Mouse (Mus musculus): ENCODE measurements around the gene Pkp1. TPM values are rescaled to one million over a fixed set of nuclear protein-coding genes. Genes with fewer than 3 reads are reported as not detected.
A peak's percentile ranks its signal among the peaks of the same experiment; 100 is the strongest.

The Pkp1 gene
- 0.11 TPM in 1 of 2 replicates, not detected in the other for polyA plus RNA-seq (2014; fragmentation: Nextera tagmentation; extraction: Ambion mirVana)

GRCm38 (mm10) chr1:135918644-135919407, at the start of gene Pkp1:
TSS of gene Pkp1 (minus strand) at chr1:135919207.
- H3K36me3 ChIP-seq (ENCODE audit: control insufficient read depth, insufficient read depth, low read length): no peaks in the 10 kb centered on the region
- under 1% methylated on average over 62 of the region's 67 CpGs for WGBS
- peak within 1 kb of the TSS; percentile 5; the same call in 1 of the 2 replicates for H3K4me3 ChIP-seq (ENCODE audit: low read depth, low read length)
- H3K9ac ChIP-seq (ENCODE audit: low read length): no peak within 1 kb of the TSS
- DNase-seq (ENCODE audit: low spot score): no peak
- no peaks in the 10 kb centered on the region for H3K4me1 ChIP-seq (replicated peaks; ENCODE audit: control insufficient read depth, insufficient read depth, low read length)
- peak within 1 kb of the TSS; percentile 24; the same call in 1 of the 2 replicates for H3K4me2 ChIP-seq (ENCODE audit: low read depth, low read length, severe bottlenecking)
- no peak for ATAC-seq (replicated peaks; ENCODE audit: low FRiP score)
- H3K27ac ChIP-seq (ENCODE audit: low read depth, low read length): no peak within 1 kb of the TSS
- H3K9me3 ChIP-seq (ENCODE audit: control insufficient read depth, low read length): no peaks in the 10 kb centered on the region
- H3K27me3 ChIP-seq (ENCODE audit: control insufficient read depth, insufficient read depth, low read length): peaks cover 56% of the 10 kb centered on the region

GRCm38 (mm10) chr1:135967739-135968138, 48.7 kb upstream of the Pkp1 start:
- no peaks in the 10 kb centered on the region for H3K36me3 ChIP-seq (ENCODE audit: control insufficient read depth, insufficient read depth, low read length)
- no peak overlapping the region for H3K4me2 ChIP-seq (ENCODE audit: low read depth, low read length, severe bottlenecking)
- 79% methylated on average over 4 of the region's 4 CpGs for WGBS
- no peaks in the 10 kb centered on the region for H3K4me1 ChIP-seq (replicated peaks; ENCODE audit: control insufficient read depth, insufficient read depth, low read length)
- H3K9ac ChIP-seq (ENCODE audit: low read length): no peak overlapping the region
- DNase-seq (ENCODE audit: low spot score) (no peak), ATAC-seq (replicated peaks; ENCODE audit: low FRiP score) (no peak)
- no peak overlapping the region for H3K4me3 ChIP-seq (ENCODE audit: low read depth, low read length)
- no peak overlapping the region for H3K27ac ChIP-seq (ENCODE audit: low read depth, low read length)
- H3K27me3 ChIP-seq (ENCODE audit: control insufficient read depth, insufficient read depth, low read length): no peaks in the 10 kb centered on the region
- H3K9me3 ChIP-seq (ENCODE audit: control insufficient read depth, low read length): no peaks in the 10 kb centered on the region

- no peak overlapping the region for H3K9ac ChIP-seq (ENCODE audit: low read length)
- H3K27ac ChIP-seq (ENCODE audit: low read depth, low read length): no peak overlapping the region
- no peaks in the 10 kb centered on the region for H3K4me1 ChIP-seq (replicated peaks; ENCODE audit: control insufficient read depth, insufficient read depth, low read length)
- H3K36me3 ChIP-seq (ENCODE audit: control insufficient read depth, insufficient read depth, low read length): no peaks in the 10 kb centered on the region
- ATAC-seq (replicated peaks; ENCODE audit: low FRiP score) (no peak), DNase-seq (ENCODE audit: low spot score) (no peak)
- no peak overlapping the region for H3K4me3 ChIP-seq (ENCODE audit: low read depth, low read length)
- H3K4me2 ChIP-seq (ENCODE audit: low read depth, low read length, severe bottlenecking): no peak overlapping the region
- WGBS: 74% methylated on average over 11 of the region's 11 CpGs
- H3K9me3 ChIP-seq (ENCODE audit: control insufficient read depth, low read length): no peaks in the 10 kb centered on the region
- H3K27me3 ChIP-seq (ENCODE audit: control insufficient read depth, insufficient read depth, low read length): no peaks in the 10 kb centered on the region
Observed at GRCm38 (mm10) chr1:135964561-135964960, 45.6 kb upstream of the Pkp1 start.

- 75% methylated on average over 5 of the region's 5 CpGs for WGBS
- Histone ChIP-seq H3K27ac (ENCODE audit: low read depth, low read length) (no peak overlapping the region), H3K4me1 (replicated peaks; ENCODE audit: control insufficient read depth, insufficient read depth, low read length) (no peaks in the 10 kb centered on the region), H3K4me3 (ENCODE audit: low read depth, low read length) (no peak overlapping the region), H3K9ac (ENCODE audit: low read length) (no peak overlapping the region), H3K27me3 (ENCODE audit: control insufficient read depth, insufficient read depth, low read length) (no peaks in the 10 kb centered on the region), H3K9me3 (ENCODE audit: control insufficient read depth, low read length) (no peaks in the 10 kb centered on the region), H3K36me3 (ENCODE audit: control insufficient read depth, insufficient read depth, low read length) (no peaks in the 10 kb centered on the region), H3K4me2 (ENCODE audit: low read depth, low read length, severe bottlenecking) (no peak overlapping the region)
- ATAC-seq (replicated peaks; ENCODE audit: low FRiP score) (no peak), DNase-seq (ENCODE audit: low spot score) (no peak)
Observed at GRCm38 (mm10) chr1:135963177-135963576, 44.2 kb upstream of the Pkp1 start.

GRCm38 (mm10) chr1:135958483-135958882, 39.5 kb upstream of the Pkp1 start:
- Histone ChIP-seq H3K4me1 (replicated peaks; ENCODE audit: control insufficient read depth, insufficient read depth, low read length) (no peaks in the 10 kb centered on the region), H3K9me3 (ENCODE audit: control insufficient read depth, low read length) (no peaks in the 10 kb centered on the region), H3K9ac (ENCODE audit: low read length) (no peak overlapping the region), H3K4me2 (ENCODE audit: low read depth, low read length, severe bottlenecking) (no peak overlapping the region), H3K36me3 (ENCODE audit: control insufficient read depth, insufficient read depth, low read length) (no peaks in the 10 kb centered on the region), H3K4me3 (ENCODE audit: low read depth, low read length) (no peak overlapping the region), H3K27ac (ENCODE audit: low read depth, low read length) (no peak overlapping the region), H3K27me3 (ENCODE audit: control insufficient read depth, insufficient read depth, low read length) (no peaks in the 10 kb centered on the region)
- DNase-seq (ENCODE audit: low spot score) (no peak), ATAC-seq (replicated peaks; ENCODE audit: low FRiP score) (0 out of 2 replicates have a peak, but pooled peaks have one; percentile 33)
- 60% methylated on average over 4 of the region's 4 CpGs for WGBS

GRCm38 (mm10) chr1:135948871-135949270, 29.9 kb upstream of the Pkp1 start:
- Histone ChIP-seq H3K4me1 (replicated peaks; ENCODE audit: control insufficient read depth, insufficient read depth, low read length) (no peaks in the 10 kb centered on the region), H3K27ac (ENCODE audit: low read depth, low read length) (no peak overlapping the region), H3K36me3 (ENCODE audit: control insufficient read depth, insufficient read depth, low read length) (no peaks in the 10 kb centered on the region), H3K9ac (ENCODE audit: low read length) (no peak overlapping the region), H3K27me3 (ENCODE audit: control insufficient read depth, insufficient read depth, low read length) (no peaks in the 10 kb centered on the region), H3K4me3 (ENCODE audit: low read depth, low read length) (no peak overlapping the region), H3K4me2 (ENCODE audit: low read depth, low read length, severe bottlenecking) (no peak overlapping the region), H3K9me3 (ENCODE audit: control insufficient read depth, low read length) (no peaks in the 10 kb centered on the region)
- DNase-seq (ENCODE audit: low spot score) (no peak), ATAC-seq (replicated peaks; ENCODE audit: low FRiP score) (no peak)
- 59% methylated on average over 2 of the region's 2 CpGs for WGBS

GRCm38 (mm10) chr1:135946247-135946646, 27.2 kb upstream of the Pkp1 start:
- H3K4me3 ChIP-seq (ENCODE audit: low read depth, low read length): no peak overlapping the region
- H3K27ac ChIP-seq (ENCODE audit: low read depth, low read length): no peak overlapping the region
- H3K9ac ChIP-seq (ENCODE audit: low read length): no peak overlapping the region
- H3K4me1 ChIP-seq (replicated peaks; ENCODE audit: control insufficient read depth, insufficient read depth, low read length): no peaks in the 10 kb centered on the region
- WGBS: 70% methylated on average over 4 of the region's 4 CpGs
- ATAC-seq (replicated peaks; ENCODE audit: low FRiP score): no peak
- no peak overlapping the region for H3K4me2 ChIP-seq (ENCODE audit: low read depth, low read length, severe bottlenecking)
- no peaks in the 10 kb centered on the region for H3K27me3 ChIP-seq (ENCODE audit: control insufficient read depth, insufficient read depth, low read length)
- H3K9me3 ChIP-seq (ENCODE audit: control insufficient read depth, low read length): no peaks in the 10 kb centered on the region
- no peaks in the 10 kb centered on the region for H3K36me3 ChIP-seq (ENCODE audit: control insufficient read depth, insufficient read depth, low read length)
- DNase-seq (ENCODE audit: low spot score): no peak

- DNase-seq (ENCODE audit: low spot score): no peak
- 16% methylated on average over 7 of the region's 7 CpGs for WGBS
- H3K27me3 ChIP-seq (ENCODE audit: control insufficient read depth, insufficient read depth, low read length): no peaks in the 10 kb centered on the region
- H3K36me3 ChIP-seq (ENCODE audit: control insufficient read depth, insufficient read depth, low read length): no peaks in the 10 kb centered on the region
- no peak overlapping the region for H3K27ac ChIP-seq (ENCODE audit: low read depth, low read length)
- no peak overlapping the region for H3K9ac ChIP-seq (ENCODE audit: low read length)
- ATAC-seq (replicated peaks; ENCODE audit: low FRiP score): no peak
- H3K4me1 ChIP-seq (replicated peaks; ENCODE audit: control insufficient read depth, insufficient read depth, low read length): no peaks in the 10 kb centered on the region
- H3K4me3 ChIP-seq (ENCODE audit: low read depth, low read length): no peak overlapping the region
- H3K4me2 ChIP-seq (ENCODE audit: low read depth, low read length, severe bottlenecking): no peak overlapping the region
- no peaks in the 10 kb centered on the region for H3K9me3 ChIP-seq (ENCODE audit: control insufficient read depth, low read length)
Observed at GRCm38 (mm10) chr1:135945711-135946110, 26.7 kb upstream of the Pkp1 start.

Measured in forebrain, embryonic 11.5 days (tissue).